Mouse (Mus musculus) cerebellum, postnatal 25 days (tissue): ENCODE data around the gene H2afb1.
"Not testable (repeated sequence)": the region's sequence is repeated elsewhere in the genome, so short reads cannot be mapped to it uniquely, and the experiment has no call there.

Experiments
- DNase-seq, 2 experiments: peaks; one replicate each; pipeline ENCODE4 v3.0.0; 2021; ENCODE audit warnings: mixed read lengths in 2 of 2

H2afb1 gene

DNA sequence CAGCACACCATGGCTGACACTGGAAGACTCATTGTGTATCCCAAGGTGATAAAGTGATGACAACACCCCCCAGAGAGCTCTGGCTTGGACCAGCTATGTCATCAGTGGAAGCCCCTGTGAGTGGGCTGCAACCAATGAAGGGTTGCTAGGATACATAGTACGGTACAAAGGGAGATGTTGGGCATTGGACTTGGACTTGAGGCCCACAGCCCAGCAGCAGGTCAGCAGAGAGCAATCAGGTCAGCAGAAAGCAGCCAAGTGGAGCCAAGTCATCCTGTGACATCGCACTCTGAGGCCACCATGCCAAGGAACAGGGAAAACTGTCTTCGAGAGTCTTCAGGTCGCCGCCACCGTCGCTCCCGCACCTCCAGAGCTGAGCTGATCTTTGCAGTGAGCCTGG, at the start of gene H2afb1:
TSS of gene H2afb1 (plus strand) at position 301 of the 400 bp plus-strand sequence.
- DNase-seq = not testable (repeated sequence)

DNA sequence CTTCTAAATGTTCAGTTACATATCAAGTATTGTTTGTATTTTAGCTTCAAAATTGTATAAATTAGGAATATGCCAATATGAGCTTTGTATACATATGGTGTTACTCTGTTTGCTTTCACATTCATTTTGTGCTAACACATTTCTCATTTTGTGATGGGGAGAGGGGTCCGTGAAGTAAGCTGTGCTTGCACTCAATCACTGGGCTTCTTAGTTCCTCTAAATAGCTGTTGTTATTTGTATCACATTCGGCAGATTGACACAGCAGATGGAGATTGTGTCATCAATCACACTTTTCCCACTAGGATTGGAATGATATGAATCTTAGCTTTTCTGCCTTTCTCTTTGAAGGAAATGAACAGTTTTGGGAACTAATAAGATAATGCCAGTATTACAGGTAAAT, 21.5 kb downstream of the H2afb1 start:
- no peak for DNase-seq
